Mouse (Mus musculus) C2C12 (cell line): ENCODE data around the gene Piga.

Source experiments
- CTCF ChIP-seq: IDR thresholded peaks from one replicate; pipeline ENCODE4 v1.5.1; 2011; ENCODE audit not compliant: control insufficient read depth, insufficient read depth, insufficient read length
- FOSL1 ChIP-seq: IDR thresholded peaks from one replicate; pipeline ENCODE4 v1.8.0; 2011; ENCODE audit warnings: mild to moderate bottlenecking, low read length; ENCODE audit not compliant: poor library complexity, insufficient read depth, severe bottlenecking
- MAX ChIP-seq: IDR thresholded peaks from one replicate; pipeline ENCODE4 v1.6.1; 2011; ENCODE audit warnings: mild to moderate bottlenecking, control low read depth
- MYOG ChIP-seq: IDR thresholded peaks from one replicate; pipeline ENCODE4 v1.6.1; 2011; ENCODE audit not compliant: control insufficient read depth, insufficient read length; ENCODE audit errors: extremely low read depth

DNA sequence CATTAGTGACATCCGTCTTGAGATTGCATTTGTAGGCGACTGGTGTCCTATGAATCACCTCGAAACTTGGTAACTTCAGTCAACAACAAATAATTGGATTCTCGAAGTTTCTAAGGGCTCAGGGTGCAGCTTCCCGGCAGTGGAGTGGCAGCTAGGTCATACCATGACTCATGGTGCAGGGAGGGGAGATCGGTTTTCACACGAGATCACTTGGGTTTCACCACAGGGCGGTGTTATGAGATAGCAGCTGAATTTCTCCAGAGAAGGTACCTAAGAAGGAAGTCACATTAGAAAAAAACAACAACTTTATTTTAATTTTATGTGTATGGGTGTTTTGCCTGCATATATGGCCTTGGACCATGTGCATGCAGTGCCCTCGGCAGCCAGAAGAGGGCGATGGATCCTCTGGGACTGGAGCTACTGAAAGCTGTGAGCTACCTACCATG is 26.5 kb downstream of the Piga start:
- TF ChIP-seq FOSL1: no peak
- no peak for TF ChIP-seq CTCF
- no peak for TF ChIP-seq MAX
- TF ChIP-seq MYOG: no peak
